Mouse (Mus musculus) adrenal gland, adult (tissue): ENCODE results near the gene Etv3.

Experiments used
- DNase-seq, 2 experiments: peaks; one replicate each; pipeline ENCODE4 v3.0.0; 2022 to 2023; ENCODE audit warnings: low spot score in 1 of 2; ENCODE audit not compliant: inconsistent age in 2 of 2

The Etv3 gene

DNA sequence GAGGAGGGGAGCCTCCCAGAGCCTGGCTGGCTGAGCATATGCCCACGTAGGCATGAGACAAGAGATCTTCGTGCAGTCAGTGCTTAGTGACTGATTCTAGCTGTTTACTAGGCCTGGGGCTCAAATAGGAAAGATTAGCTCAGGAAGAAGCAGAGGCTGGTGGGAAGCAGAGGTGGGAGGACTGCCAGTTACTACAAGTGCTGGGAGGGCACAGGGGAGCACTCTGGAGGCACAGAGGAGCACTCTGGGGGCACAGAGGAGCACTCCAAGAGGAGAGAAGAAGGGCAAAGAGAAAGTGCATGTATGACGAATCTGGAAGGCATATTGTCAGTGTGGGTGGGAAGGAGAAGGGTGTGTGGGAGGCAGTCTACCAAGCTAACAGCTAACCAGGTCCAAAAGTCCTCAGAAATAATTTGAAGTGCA lies 30.9 kb downstream of the Etv3 start:
- no peak for DNase-seq

GRCm38 (mm10) chr3:87556668-87557278 lies 31.6 kb downstream of the Etv3 start:
- no peak for DNase-seq

DNA sequence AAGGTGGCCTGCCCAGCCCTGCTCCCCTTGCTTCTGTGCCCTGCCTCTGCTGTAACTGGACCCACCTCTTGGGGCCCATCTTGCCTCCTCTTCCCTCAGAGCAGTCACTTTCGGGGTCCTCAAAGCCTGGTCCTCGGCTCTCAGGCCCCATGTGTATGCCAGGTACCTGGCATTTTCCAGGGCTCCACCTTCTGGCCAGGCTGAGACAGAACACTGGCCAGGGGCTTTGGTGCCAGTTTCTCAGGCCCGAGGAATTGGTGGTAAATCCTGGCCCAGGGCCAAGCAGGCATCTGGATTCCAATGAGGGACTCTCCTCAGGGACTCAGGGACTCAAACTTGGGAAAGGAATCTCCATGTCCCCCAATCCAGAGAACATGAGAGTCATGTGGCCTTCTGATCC lies 34.9 kb downstream of the Etv3 start:
- no peak for DNase-seq

GRCm38 (mm10) chr3:87561434-87561833 lies 36.2 kb downstream of the Etv3 start:
- no peak for DNase-seq

DNA sequence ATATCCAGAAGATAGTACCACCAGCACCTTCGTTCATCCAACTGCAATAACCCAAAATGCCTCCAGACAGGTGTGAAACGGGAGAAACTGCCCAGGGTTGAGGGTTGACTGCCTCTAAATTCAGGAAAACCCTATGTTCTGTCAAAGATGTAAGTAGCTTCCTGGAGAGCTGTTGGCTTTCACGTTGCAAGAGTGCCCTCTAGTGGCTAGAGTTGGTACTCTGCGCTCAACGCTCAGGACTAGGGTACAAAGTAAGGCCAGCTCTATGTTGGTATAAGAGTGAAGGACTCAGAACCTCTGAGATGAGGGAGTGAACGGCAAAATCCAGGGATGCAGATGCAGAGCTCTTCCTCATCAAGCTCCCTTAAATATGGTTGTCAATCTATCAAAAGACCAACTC lies 37.2 kb downstream of the Etv3 start:
- peak; percentile 81 to 95 for DNase-seq

GRCm38 (mm10) chr3:87563466-87563865 lies 38.3 kb downstream of the Etv3 start:
- DNase-seq = no peak

- DNase-seq = no peak
Measured at GRCm38 (mm10) chr3:87565623-87566022, 40.4 kb downstream of the Etv3 start.

DNA sequence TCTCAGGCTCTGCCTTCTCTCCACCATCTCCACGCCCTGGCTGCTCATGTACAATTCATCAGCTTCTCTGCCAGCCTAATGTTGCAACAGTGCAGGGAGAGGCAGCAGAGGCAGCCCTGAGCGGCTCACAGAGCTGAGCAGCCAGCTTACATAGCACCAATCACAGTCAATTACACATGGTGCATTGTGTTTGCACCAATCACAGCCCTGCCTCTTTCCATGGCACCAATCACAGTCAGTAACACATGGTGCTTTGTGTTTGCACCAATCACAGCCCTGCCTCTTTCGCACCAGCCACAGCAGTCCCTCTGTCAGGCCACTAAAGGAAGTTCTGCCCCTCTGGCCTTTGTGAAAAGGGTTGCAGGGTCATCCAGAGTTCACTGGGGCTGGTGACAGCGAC lies 40.9 kb downstream of the Etv3 start:
- DNase-seq = peak; percentile 78 to 89

DNA sequence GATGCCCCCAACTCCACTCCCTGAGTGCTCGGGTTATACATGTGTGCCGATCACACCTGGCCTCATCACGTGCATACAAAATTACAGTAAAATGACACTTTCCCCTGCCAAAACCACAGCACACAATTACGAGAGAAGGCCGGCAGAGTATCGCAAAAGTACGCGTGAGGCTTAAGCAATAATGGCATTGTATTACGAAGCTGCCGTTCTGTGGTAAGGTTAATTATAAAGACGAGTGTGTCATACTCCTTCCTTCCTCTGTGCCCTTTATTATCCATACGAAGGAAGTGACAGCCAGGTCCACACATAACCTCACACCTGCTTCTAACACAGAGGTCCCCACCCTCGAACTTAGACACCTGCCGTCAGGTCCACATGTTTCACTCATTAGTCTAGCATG lies 42.3 kb downstream of the Etv3 start:
- no peak for DNase-seq

GRCm38 (mm10) chr3:87568681-87569080 lies 43.5 kb downstream of the Etv3 start:
- no peak for DNase-seq

- no peak for DNase-seq
Measured at GRCm38 (mm10) chr3:87575766-87576165, 50.6 kb downstream of the Etv3 start.

DNA sequence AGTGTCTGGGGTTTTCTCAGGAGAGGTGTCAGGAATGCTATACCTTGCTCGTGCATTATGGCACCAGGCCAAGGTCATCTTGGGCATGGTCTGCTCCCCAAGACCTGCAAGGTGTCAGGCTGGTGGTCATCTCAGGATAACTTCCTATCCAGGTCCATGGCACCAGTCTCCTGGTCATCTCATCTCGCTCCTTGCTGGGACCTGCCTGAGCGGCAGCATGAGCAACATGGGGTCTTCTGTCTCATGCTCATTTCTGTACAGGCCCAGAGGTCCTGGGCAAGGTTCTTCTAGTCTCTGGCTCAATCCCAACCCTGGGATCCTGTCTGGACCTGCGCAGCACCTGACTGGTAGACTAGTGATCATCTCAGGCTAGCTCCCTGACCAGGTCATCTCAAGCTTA lies 57.1 kb downstream of the Etv3 start:
- no peak for DNase-seq
